Mouse (Mus musculus): ENCODE measurements around the gene Rc3h1.

GRCm38 (mm10) chr1:160980021-160980420 is 73.8 kb downstream of the Rc3h1 start:
- TF ChIP-seq POLR2A (IDR thresholded peaks at IDR 0.05; ENCODE audit: extremely low read depth, insufficient read depth, low read length) (no peak), CTCF (IDR thresholded peaks at IDR 0.05; ENCODE audit: low read depth, low read length) (no peak)
